Mouse (Mus musculus): Measurements from ENCODE around the gene Mrpl58.

- TF ChIP-seq CTCF (IDR thresholded peaks at IDR 0.05; ENCODE audit: borderline replicate concordance, control insufficient read depth, extremely low read depth, insufficient read depth, low read length, poor library complexity): no peak
- TF ChIP-seq POLR2A (IDR thresholded peaks at IDR 0.05; ENCODE audit: control insufficient read depth, extremely low read depth, insufficient read depth, low read length, poor library complexity): no peak
Measured at GRCm38 (mm10) chr11:115376722-115377121, 26.8 kb upstream of the Mrpl58 start.

Data from thymus, adult 2 months (tissue).